In genomic region chr8:109889211-109889610, GRCm38 (mm10) we compare ENCODE assay signal across 24 mouse cellular contexts.
"Had no signal": no experiment of that assay in that cellular context is flagged by ENCODE, and none has a peak within 500 bp of the region (broad histone marks: within the 10 kb centered on the region; RNA-seq: fewer than 3 reads in every experiment).

No protein-coding gene starts in this region.

- ATAC-seq: hindbrain, postnatal 0 days; liver, postnatal 0 days had no signal

- H3K9me3 ChIP-seq: heart, embryonic 15.5 days; hindbrain, embryonic 13.5 days; hindbrain, embryonic 15.5 days; limb, embryonic 10.5 days; liver, embryonic 13.5 days; liver, embryonic 15.5 days had no signal

- H3K27me3 ChIP-seq: heart, embryonic 13.5 days; heart, embryonic 15.5 days; hindbrain, embryonic 13.5 days; hindbrain, embryonic 15.5 days; limb, embryonic 12.5 days; liver, embryonic 13.5 days; liver, embryonic 15.5 days had no signal

- DNase-seq: gastrocnemius, postnatal 14 days; gastrocnemius, postnatal 36 days; heart, adult 11 months; heart, adult 2 months; heart, postnatal 14 days; heart, postnatal 36 days; kidney, adult 18-20 months; kidney, postnatal 10 days; kidney, postnatal 25 days; kidney, postnatal 4 days; liver, embryonic 13.5 days; liver, postnatal 0 days had no signal

- H3K9ac ChIP-seq: heart, embryonic 13.5 days; heart, embryonic 15.5 days; hindbrain, embryonic 13.5 days; hindbrain, embryonic 15.5 days; limb, embryonic 12.5 days; liver, embryonic 13.5 days; liver, embryonic 15.5 days; liver, postnatal 0 days had no signal

- H3K4me1 ChIP-seq: heart, embryonic 13.5 days; heart, embryonic 15.5 days; hindbrain, embryonic 13.5 days; hindbrain, embryonic 15.5 days; limb, embryonic 10.5 days; limb, embryonic 12.5 days had no signal

- H3K4me2 ChIP-seq: heart, embryonic 11.5 days; heart, embryonic 13.5 days; heart, embryonic 15.5 days; hindbrain, embryonic 13.5 days; hindbrain, embryonic 15.5 days; limb, embryonic 12.5 days; liver, embryonic 11.5 days; liver, embryonic 13.5 days; liver, embryonic 15.5 days had no signal

- H3K4me3 ChIP-seq: heart, adult 2 months; heart, embryonic 13.5 days; heart, embryonic 15.5 days; hindbrain, embryonic 13.5 days; hindbrain, embryonic 15.5 days; layer of hippocampus, adult 2 months; left cerebral cortex, adult 2 months; limb, embryonic 10.5 days; limb, embryonic 12.5 days; liver, embryonic 13.5 days; liver, embryonic 15.5 days had no signal

- H3K27ac ChIP-seq: heart, adult 2 months; heart, embryonic 13.5 days; heart, embryonic 15.5 days; hindbrain, embryonic 13.5 days; hindbrain, embryonic 15.5 days; hindbrain, postnatal 0 days; layer of hippocampus, adult 2 months; left cerebral cortex, adult 2 months; limb, embryonic 10.5 days; limb, embryonic 12.5 days; liver, embryonic 13.5 days; liver, embryonic 15.5 days had no signal
